Mouse (Mus musculus) heart, adult 18-20 months (tissue): ENCODE data around the gene Pts. TPM values are rescaled to one million over a fixed set of nuclear protein-coding genes. Genes with fewer than 3 reads are reported as not detected.
A peak's percentile ranks its signal among the peaks of the same experiment; 100 is the strongest.

Experiments used
- DNase-seq, 2 experiments: peaks; one replicate each; pipeline ENCODE4 v3.0.0; 2021 to 2022; ENCODE audit warnings: mixed read lengths in 1 of 2
- total RNA-seq, 2 experiments: library from RNA; stranded (reverse); gene quantifications; 2 replicates each; pipeline ENCODE4 v1.2.3; 2021

Gene Pts
- total RNA-seq, 2 experiments from 2014 or later, result 27.9 to 36.1 TPM

DNA sequence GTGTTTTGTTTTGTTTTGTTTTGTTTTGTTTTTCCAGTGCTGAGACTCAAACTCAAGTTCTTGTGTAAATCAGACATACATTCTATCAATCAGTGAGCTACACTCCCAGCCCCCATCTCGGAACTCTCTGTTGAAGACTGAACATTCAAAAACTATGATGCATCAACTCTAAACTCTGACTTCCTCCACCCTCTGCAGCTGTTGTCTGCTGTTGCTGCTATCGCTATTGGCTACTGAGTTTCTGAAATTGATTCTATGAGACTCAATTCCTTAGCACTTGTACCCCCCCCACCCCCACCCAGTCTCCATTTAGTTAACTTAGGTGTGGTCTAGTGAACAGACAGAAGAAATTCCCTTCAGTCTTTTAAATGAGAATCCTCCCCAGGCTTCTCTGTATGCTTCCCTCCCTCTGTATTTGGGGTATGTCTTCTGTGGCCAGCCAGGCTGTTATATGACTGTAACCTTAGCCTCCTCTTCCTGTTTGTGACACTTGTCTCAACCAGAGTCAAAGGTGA is 36.9 kb downstream of the Pts start:
- no peak for DNase-seq

GRCm38 (mm10) chr9:50490836-50491235 is 37.7 kb downstream of the Pts start:
- no peak for DNase-seq

GRCm38 (mm10) chr9:50485521-50485920 is 43.0 kb downstream of the Pts start:
- DNase-seq, result no peak

DNA sequence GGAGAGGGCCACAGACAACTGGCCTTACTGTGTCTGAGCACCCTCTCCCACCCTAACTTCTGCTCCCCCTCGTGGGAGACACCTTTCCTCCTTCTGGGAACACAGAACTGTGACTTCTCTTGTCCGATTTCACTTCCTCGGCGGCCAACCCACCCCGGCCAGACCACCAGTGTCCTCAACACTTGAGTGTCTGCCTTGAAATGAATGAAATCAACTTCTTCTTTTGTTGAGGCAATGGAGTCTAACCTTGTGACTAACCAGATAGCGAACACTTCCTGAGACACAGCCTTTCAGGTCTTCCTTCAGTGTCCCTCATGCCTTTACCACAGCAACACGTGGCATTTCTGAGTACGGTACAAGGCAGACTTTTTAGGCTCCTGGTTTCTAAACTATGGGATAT is 45.8 kb downstream of the Pts start:
- no peak for DNase-seq

DNA sequence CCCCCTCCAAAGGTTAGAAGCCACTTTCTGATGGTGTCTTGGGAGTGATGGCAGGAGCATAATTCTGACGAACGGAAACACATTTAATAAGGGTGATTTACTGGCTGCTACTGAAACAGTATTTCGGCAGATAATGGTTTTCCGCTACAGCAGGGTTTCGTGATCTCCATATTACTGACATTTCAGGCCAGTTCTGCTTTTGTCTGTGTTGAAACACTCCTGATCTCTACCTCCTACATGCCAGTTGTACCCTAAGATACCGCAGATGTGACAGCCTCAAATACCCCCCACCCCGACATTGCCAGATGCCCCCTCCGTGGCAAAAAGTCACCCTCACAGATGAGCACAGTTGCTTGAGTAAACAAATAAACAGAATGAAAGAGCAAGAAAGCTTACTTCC is 49.0 kb downstream of the Pts start:
- no peak for DNase-seq

DNA sequence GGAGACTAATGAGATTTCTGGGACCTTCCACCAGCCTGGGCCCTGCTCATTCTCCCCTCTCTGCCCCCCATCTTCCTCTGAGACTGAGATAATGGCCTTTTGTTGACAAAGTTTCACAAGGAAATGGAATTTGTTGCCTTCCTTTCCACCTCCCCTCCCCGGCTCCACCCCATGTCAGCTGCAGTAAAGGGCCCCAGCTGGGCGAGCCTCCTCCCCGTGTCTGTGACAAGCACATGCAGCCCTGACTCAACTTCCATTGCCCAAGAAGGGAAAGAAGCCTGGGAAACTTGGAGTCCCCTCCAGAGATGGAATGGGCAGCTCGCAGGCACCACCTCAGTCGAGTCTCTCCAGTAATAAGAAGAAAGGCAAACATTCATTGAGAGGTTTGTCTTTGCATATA is 49.7 kb downstream of the Pts start:
- peak; percentile 15 to 32 for DNase-seq

- no peak for DNase-seq
Measured at GRCm38 (mm10) chr9:50477270-50477669, 51.3 kb downstream of the Pts start.

DNA sequence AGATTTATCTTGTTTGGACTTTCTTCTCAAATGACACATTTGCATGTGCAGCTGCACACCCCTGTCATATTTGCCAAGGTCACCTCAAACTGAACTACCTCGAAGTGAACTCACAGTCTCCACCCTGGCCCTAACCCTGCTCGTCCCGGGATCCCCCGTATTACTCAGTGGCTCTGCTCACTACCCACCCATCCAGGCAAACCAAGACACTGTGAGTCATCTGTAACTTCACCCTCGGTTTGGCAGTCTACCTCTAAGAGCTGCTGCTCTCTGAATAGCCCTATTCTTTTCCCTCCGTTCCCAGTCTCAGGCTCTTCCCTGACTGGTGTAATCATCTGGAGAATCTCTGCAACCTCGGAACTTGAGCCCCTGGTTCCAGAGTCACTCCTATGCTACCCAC is 51.9 kb downstream of the Pts start:
- no peak for DNase-seq

GRCm38 (mm10) chr9:50475745-50476144 is 52.8 kb downstream of the Pts start:
- DNase-seq, result no peak

DNA sequence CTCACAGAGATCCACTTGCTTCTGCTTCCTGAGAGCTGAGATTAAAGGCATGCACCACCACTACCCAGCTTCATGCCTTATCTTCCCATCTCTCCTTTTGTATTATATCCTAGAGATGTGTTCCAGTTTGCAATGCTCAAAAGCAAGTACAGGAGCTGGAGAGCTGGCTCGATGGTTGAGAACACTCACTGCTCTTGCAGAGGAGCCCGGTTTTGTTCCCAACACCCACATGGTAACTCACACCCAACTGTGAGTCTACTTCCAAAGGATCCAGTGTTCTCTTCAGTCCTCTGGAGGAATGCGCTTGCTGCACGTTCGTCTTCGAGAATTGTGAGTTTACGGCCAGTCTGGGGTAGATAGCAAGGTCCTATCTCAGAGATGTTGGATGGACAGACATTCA is 53.2 kb downstream of the Pts start:
- DNase-seq, result no peak

Other genes starting within 250 kb of the Pts start
- 100 to 1,000 TPM; 458 to 540 TPM for gene Rpl10-ps3, start 183.8 kb downstream of the Pts start, total RNA-seq
- 1 to 10 TPM in 1 of 2 experiments, under 1 TPM in 1; 0.60 to 2.4 TPM for gene Plet1, start 34.2 kb downstream of the Pts start, total RNA-seq
- 1 to 10 TPM; 1.0 to 2.5 TPM for gene Il18, start 26.1 kb upstream of the Pts start, total RNA-seq
- under 1 TPM; 0.52 to 0.64 TPM for gene Bco2, start 26.5 kb upstream of the Pts start, total RNA-seq
- not detected for gene Tex12, start 32.6 kb upstream of the Pts start, total RNA-seq
- 100 to 1,000 TPM; 697 to 709 TPM for gene Sdhd, start 75.1 kb upstream of the Pts start, total RNA-seq
- 100 to 1,000 TPM; 270 to 292 TPM for gene Timm8b, start 75.2 kb upstream of the Pts start, total RNA-seq
- under 1 TPM; 0.20 to 0.95 TPM for gene Pih1d2, start 88.6 kb upstream of the Pts start, total RNA-seq
- gene Nkapd1, start 88.7 kb upstream of the Pts start, total RNA-seq, result 10 to 100 TPM; 11.6 to 14.2 TPM
- 100 to 1,000 TPM; 390 to 395 TPM for gene Dlat, start 131.1 kb upstream of the Pts start, total RNA-seq
- 1 to 10 TPM; 3.0 to 4.1 TPM for gene Dixdc1, start 210.8 kb upstream of the Pts start, total RNA-seq
- 1 to 10 TPM; 2.2 to 2.6 TPM for gene 2310030G06Rik, start 217.8 kb upstream of the Pts start, total RNA-seq
- 1,000 to 10,000 TPM; 3,376 to 3,486 TPM for gene Cryab, start 222.6 kb upstream of the Pts start, total RNA-seq
- 100 to 1,000 TPM; 136 to 143 TPM for gene Hspb2, start 223.6 kb upstream of the Pts start, total RNA-seq
- 1 to 10 TPM; 4.1 to 5.8 TPM for gene Fdxacb1, start 239.5 kb upstream of the Pts start, total RNA-seq
- 10 to 100 TPM; 10.4 to 12.1 TPM for gene Alg9, start 246.3 kb upstream of the Pts start, total RNA-seq
- gene 1110032A03Rik, start 246.8 kb upstream of the Pts start, total RNA-seq, result 10 to 100 TPM; 11.3 to 16.5 TPM